Mouse (Mus musculus): ENCODE measurements around the gene Gm15013.
"Not testable (repeated sequence)": the region's sequence is repeated elsewhere in the genome, so short reads cannot be mapped to it uniquely, and the experiment has no call there.

Gene Gm15013

DNA sequence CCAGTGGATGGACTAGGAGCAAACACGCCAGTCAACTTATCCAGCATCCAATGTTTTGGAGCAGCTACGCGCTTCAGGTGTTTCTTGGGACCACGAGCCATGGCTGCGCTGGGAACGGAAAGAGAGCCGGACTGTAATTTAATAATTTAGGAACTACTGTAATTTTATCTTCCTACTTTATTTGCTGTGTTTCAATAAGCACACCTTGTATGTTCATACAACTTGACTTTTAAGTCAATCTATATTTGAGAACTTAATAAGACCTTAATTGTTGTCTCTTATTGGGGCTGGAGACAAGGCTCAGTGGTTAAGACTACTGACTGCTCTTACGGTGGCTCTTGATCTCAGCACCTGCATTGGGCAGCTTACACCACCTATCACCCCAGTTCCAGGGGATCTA, at the start of gene Gm15013:
Gene Gm15013 (minus strand): TSS at position 101 of the 400 bp plus-strand sequence.
- DNase-seq (ENCODE audit: low read depth), result no peak

DNA sequence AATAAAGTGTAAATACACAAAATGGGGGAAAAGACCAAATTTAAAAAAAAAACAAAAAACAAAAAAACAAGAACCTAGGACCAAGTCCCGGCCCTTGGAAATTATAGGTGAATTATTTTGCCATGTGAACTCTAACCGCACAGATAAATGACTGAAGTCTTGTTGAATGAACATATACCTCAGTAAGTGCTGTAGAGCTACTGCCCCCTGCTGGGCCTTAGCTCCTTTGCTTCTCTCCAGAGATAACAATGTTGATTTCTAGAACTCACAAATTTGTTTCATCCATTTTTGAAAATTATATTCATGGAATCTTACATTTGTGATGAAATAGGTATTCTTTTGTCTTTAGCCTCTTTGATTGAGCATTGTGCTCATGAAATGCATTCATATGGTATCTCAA, 48.3 kb upstream of the Gm15013 start:
- DNase-seq (ENCODE audit: low read depth), result peak; percentile 66

- DNase-seq (ENCODE audit: low read depth), result not testable (repeated sequence)
Measured at GRCm38 (mm10) chrX:139758634-139759033, 44.4 kb upstream of the Gm15013 start.

- DNase-seq (ENCODE audit: low read depth), result peak; percentile 59
Measured at GRCm38 (mm10) chrX:139751855-139752254, 37.6 kb upstream of the Gm15013 start.

- peak; percentile 2 for DNase-seq (ENCODE audit: low read depth)
Measured at GRCm38 (mm10) chrX:139737066-139737465, 22.8 kb upstream of the Gm15013 start.

GRCm38 (mm10) chrX:139730541-139730940, 16.3 kb upstream of the Gm15013 start:
- DNase-seq (ENCODE audit: low read depth), result no peak

- no peak for DNase-seq (ENCODE audit: low read depth)
Measured at GRCm38 (mm10) chrX:139722350-139722749, 8.1 kb upstream of the Gm15013 start.

DNA sequence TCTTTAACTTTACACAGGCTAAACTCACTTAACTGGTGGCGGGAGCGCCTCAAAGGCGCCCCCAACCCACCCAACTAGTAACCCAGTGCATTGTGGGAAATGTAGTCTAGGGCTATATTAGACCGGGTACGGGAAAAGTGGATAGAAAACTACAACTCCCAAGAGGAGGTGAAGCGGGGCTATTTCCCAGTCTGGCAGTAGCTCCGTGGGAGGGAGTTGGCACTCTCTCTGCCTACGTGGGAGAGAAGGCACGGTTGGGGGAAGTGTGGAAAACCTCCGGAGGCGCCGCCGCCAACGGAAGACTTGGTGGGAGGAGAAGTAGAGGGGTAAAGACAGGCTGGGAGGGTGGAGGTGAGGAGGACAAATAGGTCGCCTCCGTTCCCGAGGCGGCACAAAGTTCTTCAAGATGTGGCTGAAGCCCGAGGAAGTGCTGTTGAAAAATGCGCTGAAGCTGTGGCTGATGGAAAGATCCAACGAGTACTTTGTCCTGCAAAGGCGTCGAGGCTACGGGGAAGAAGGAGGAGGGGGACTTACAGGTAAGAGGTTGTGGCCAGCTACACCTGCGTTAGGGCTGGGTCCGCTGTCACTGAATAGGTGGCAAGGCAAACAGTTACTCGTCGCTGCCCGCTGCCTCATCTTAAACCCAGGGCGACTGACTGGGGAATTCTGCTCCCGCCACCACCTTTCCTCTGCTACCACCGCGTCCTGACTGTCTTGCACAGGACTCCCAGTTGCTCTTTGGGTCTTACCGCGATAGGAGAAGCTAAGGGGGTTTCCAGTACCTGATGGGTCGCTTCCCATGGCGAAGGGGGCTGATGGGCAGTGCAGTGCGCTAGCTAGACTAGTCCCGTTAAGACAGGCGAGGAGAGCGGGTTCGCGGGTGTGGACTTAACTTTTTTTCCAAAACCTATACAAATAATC, 29.2 kb downstream of the Gm15013 start, which contains the start of gene Tbc1d8b:
Gene Tbc1d8b (plus strand): TSS at position 222 of the 921 bp plus-strand sequence.
- peak; percentile 91 for DNase-seq (ENCODE audit: low read depth)

GRCm38 (mm10) chrX:139684410-139684774, 29.9 kb downstream of the Gm15013 start:
- DNase-seq (ENCODE audit: low read depth), result no peak

DNA sequence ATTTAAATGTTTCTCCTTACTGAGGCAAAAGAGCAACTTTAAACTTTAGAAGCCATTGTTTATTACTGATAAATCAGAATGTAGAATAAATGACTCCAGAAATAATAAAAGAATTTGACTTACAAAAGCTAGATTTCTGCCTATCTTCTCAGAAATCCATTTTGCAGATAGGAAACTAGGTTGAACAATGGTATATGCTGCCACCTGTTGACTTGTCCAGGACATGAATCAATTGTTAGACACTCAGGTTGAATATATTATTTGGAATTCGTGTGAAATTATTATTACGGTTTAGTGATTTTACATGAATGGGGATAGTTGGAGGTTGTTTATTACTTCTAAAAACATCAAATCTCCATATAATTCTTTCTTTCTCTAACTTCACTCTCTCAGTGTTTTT, 48.5 kb downstream of the Gm15013 start:
- DNase-seq (ENCODE audit: low read depth), result peak; percentile 60
